Mouse (Mus musculus): Measurements from ENCODE around the gene Btbd9. TPM values are rescaled to one million over a fixed set of nuclear protein-coding genes. Genes with fewer than 3 reads are reported as not detected.

Gene Btbd9
- total and polyA plus RNA-seq, 3 experiments = 24.7 to 33.8 TPM; not detected in 1

GRCm38 (mm10) chr17:30458926-30459325, 117.4 kb downstream of the Btbd9 start:
- no peak overlapping the region for H3K9ac ChIP-seq (ENCODE audit: control insufficient read depth, low read depth, low read length, poor library complexity, severe bottlenecking)
- DNase-seq (ENCODE audit: low read depth, low spot score) = no peak
- H3K27me3 ChIP-seq (ENCODE audit: control insufficient read depth in 1 of 2, insufficient read depth in 2 of 2, low read length in 2 of 2) = no peaks in the 10 kb centered on the region
- no peak overlapping the region for H3K4me3 ChIP-seq (ENCODE audit: control insufficient read depth in 1 of 2, insufficient read depth in 1 of 2, low read depth in 2 of 2, low read length in 2 of 2)
- no peak for TF ChIP-seq MEF2A (IDR thresholded peaks at IDR 0.05; ENCODE audit: extremely low read depth, insufficient replicate concordance, low read depth, low read length, poor library complexity, severe bottlenecking)
- TF ChIP-seq TCF12 (IDR thresholded peaks at IDR 0.05; ENCODE audit: low read depth, low read length) = no peak
- TF ChIP-seq MXI1 (IDR thresholded peaks at IDR 0.05; ENCODE audit: low read depth, low read length) = no peak
- no peak for TF ChIP-seq GABPA (IDR thresholded peaks at IDR 0.05; ENCODE audit: low read depth, low read length)
- no peak for TF ChIP-seq ZC3H11A (IDR thresholded peaks at IDR 0.05; ENCODE audit: low read depth, low read length)
- no peak for TF ChIP-seq POLR2AphosphoS5 (IDR thresholded peaks at IDR 0.05; ENCODE audit: borderline replicate concordance, low read depth, low read length)
- no peak for TF ChIP-seq MAX (IDR thresholded peaks at IDR 0.05; ENCODE audit: low read length)
- no peak for TF ChIP-seq TBP (IDR thresholded peaks at IDR 0.05; ENCODE audit: low read depth, low read length)
- no peak for TF ChIP-seq ETS1 (IDR thresholded peaks at IDR 0.05; ENCODE audit: low read depth, low read length)
- no peak for TF ChIP-seq MYB (IDR thresholded peaks at IDR 0.05; ENCODE audit: low read depth, low read length)
- TF ChIP-seq MYC (IDR thresholded peaks at IDR 0.05; ENCODE audit: low read depth, low read length) = no peak
- no peak for TF ChIP-seq POLR2AphosphoS2 (IDR thresholded peaks at IDR 0.05; ENCODE audit: low read length)
- no peak for TF ChIP-seq JUND (IDR thresholded peaks at IDR 0.05; ENCODE audit: low read depth, low read length)
- TF ChIP-seq ZNF384 (IDR thresholded peaks at IDR 0.05; ENCODE audit: low read depth, low read length) = no peak
- TF ChIP-seq CHD2 (IDR thresholded peaks at IDR 0.05; ENCODE audit: low read length) = no peak
- TF ChIP-seq GATA1 (IDR thresholded peaks at IDR 0.05; ENCODE audit: low read depth, low read length) = no peak
- TF ChIP-seq KAT2A (conservative IDR thresholded peaks at IDR 0.05; ENCODE audit: low read depth, low read length) = no peak
- TF ChIP-seq NELFE (IDR thresholded peaks at IDR 0.05; ENCODE audit: low read depth, low read length) = no peak
- TF ChIP-seq POLR2A (IDR thresholded peaks at IDR 0.05; ENCODE audit: control insufficient read depth in 1 of 2, insufficient read depth in 1 of 2, low read depth in 1 of 2, low read length in 2 of 2, poor library complexity in 1 of 2) = no peak
- H3K4me1 ChIP-seq (ENCODE audit: control insufficient read depth in 1 of 2, insufficient read depth in 2 of 2, low read length in 2 of 2) = no peaks in the 10 kb centered on the region
- no peak overlapping the region for H3K27ac ChIP-seq (ENCODE audit: control insufficient read depth, low read depth, low read length)
- 0 out of 4 replicates have a peak, but pooled peaks cover 0 to 2% of the 10 kb centered on the region in 2 experiments for H3K36me3 ChIP-seq (ENCODE audit: control insufficient read depth in 1 of 2, insufficient read depth in 2 of 2, low read length in 2 of 2)
- H3K9me3 ChIP-seq (replicated peaks; ENCODE audit: insufficient read depth, low read length) = no peaks in the 10 kb centered on the region
- no peaks in the 10 kb centered on the region for H3K79me2 ChIP-seq (ENCODE audit: control insufficient read depth, insufficient read depth, low read length, poor library complexity)

GRCm38 (mm10) chr17:30458301-30458700, 118.0 kb downstream of the Btbd9 start:
- 0 out of 4 replicates have a peak, but pooled peaks cover 0 to 2% of the 10 kb centered on the region in 2 experiments for H3K36me3 ChIP-seq (ENCODE audit: control insufficient read depth in 1 of 2, insufficient read depth in 2 of 2, low read length in 2 of 2)
- no peaks in the 10 kb centered on the region for H3K27me3 ChIP-seq (ENCODE audit: control insufficient read depth in 1 of 2, insufficient read depth in 2 of 2, low read length in 2 of 2)
- H3K9ac ChIP-seq (ENCODE audit: control insufficient read depth, low read depth, low read length, poor library complexity, severe bottlenecking) = no peak overlapping the region
- DNase-seq (ENCODE audit: low read depth, low spot score) = no peak
- H3K9me3 ChIP-seq (replicated peaks; ENCODE audit: insufficient read depth, low read length) = no peaks in the 10 kb centered on the region
- no peak overlapping the region for H3K4me3 ChIP-seq (ENCODE audit: control insufficient read depth in 1 of 2, insufficient read depth in 1 of 2, low read depth in 2 of 2, low read length in 2 of 2)
- TF ChIP-seq ETS1 (IDR thresholded peaks at IDR 0.05; ENCODE audit: low read depth, low read length) (no peak), ZNF384 (IDR thresholded peaks at IDR 0.05; ENCODE audit: low read depth, low read length) (no peak), NELFE (IDR thresholded peaks at IDR 0.05; ENCODE audit: low read depth, low read length) (no peak), SMC3 (IDR thresholded peaks at IDR 0.05; ENCODE audit: low read depth, low read length) (no peak), GATA1 (IDR thresholded peaks at IDR 0.05; ENCODE audit: low read depth, low read length) (no peak), CTCF (IDR thresholded peaks at IDR 0.05 in 2 of 3, conservative IDR thresholded peaks at IDR 0.05 in 1 of 3; ENCODE audit: control insufficient read depth in 1 of 3, insufficient read depth in 1 of 3, low read depth in 2 of 3, low read length in 3 of 3, poor library complexity in 1 of 3, severe bottlenecking in 1 of 3) (no peak), MYB (IDR thresholded peaks at IDR 0.05; ENCODE audit: low read depth, low read length) (no peak), MYC (IDR thresholded peaks at IDR 0.05; ENCODE audit: low read depth, low read length) (no peak), EP300 (IDR thresholded peaks at IDR 0.05; ENCODE audit: low read depth in 1 of 2, low read length in 2 of 2) (no peak), TAL1 (IDR thresholded peaks at IDR 0.05; ENCODE audit: low read length) (no peak), USF2 (IDR thresholded peaks at IDR 0.05; ENCODE audit: borderline replicate concordance in 1 of 2, insufficient read depth in 1 of 2, low read depth in 1 of 2, low read length in 2 of 2) (no peak), UBTF (IDR thresholded peaks at IDR 0.05; ENCODE audit: borderline replicate concordance, insufficient read depth, low read depth, low read length) (no peak), KAT2A (conservative IDR thresholded peaks at IDR 0.05; ENCODE audit: low read depth, low read length) (no peak), ELF1 (IDR thresholded peaks at IDR 0.05; ENCODE audit: low read depth, low read length) (no peak), RAD21 (IDR thresholded peaks at IDR 0.05; ENCODE audit: low read depth, low read length) (no peak)
- no peaks in the 10 kb centered on the region for H3K79me2 ChIP-seq (ENCODE audit: control insufficient read depth, insufficient read depth, low read length, poor library complexity)
- no peaks in the 10 kb centered on the region for H3K4me1 ChIP-seq (ENCODE audit: control insufficient read depth in 1 of 2, insufficient read depth in 2 of 2, low read length in 2 of 2)
- no peak overlapping the region for H3K27ac ChIP-seq (ENCODE audit: control insufficient read depth, low read depth, low read length)

Measured in MEL (cell line).